Comparison of ENCODE assay signal across 20 mouse cellular contexts in the genomic region with DNA sequence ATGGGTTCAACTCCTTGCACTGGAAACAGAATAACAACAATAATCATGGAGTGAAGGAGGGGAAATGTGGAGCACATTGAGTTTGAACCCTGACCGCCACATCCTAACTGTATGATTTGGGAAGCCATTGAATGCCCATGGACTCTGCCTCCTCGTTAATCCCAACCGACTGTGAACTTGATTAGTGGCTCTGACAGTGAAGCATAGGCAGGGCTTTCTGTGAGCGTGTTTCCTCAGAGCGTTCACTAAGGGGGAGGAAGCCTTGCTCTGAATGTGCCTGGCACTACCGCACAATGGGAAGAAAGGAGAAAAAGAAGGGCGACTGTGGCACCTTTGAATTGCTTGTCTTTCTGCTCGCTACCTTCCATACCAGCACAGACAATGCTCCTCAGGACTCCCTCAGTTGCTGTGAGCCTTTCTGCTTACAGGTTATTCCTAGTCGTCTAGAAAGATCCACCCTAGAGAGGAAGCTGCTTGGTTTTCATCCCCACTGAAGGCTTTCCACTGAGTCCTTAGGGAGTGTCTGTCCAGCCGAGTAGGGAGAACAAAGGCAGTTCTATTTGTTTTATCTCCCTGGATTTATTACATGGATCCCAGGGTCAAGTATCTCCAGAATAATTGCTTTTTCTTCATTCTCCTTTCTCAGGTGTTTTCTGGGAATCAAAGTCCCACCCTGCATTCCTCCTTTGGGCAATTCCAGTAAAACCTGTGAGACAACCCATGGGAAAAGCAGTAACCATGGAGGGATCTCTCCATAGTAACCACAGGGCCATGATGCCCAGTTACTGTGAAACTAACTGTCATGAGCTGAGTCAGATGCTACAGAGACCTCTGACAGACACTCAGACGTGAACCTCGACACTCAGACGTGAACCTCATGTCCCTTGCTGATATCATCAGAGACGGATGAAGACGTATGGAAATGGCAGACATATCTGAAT. TPM values are rescaled to one million over a fixed set of nuclear protein-coding genes. Genes with fewer than 3 reads are reported as not detected.
"Had no signal": no experiment of that assay in that cellular context is flagged by ENCODE, and none has a peak within 500 bp of the region (broad histone marks: within the 10 kb centered on the region; RNA-seq: fewer than 3 reads in every experiment).

No protein-coding gene starts in this region.

- H3K9ac ChIP-seq: limb, embryonic 13.5 days; liver, embryonic 13.5 days; midbrain, embryonic 12.5 days; midbrain, embryonic 15.5 days; stomach, embryonic 15.5 days had no signal

- H3K27me3 ChIP-seq: limb, embryonic 13.5 days; liver, embryonic 13.5 days; midbrain, embryonic 12.5 days; midbrain, embryonic 15.5 days; stomach, embryonic 15.5 days had no signal

- H3K36me3 ChIP-seq: liver, embryonic 13.5 days; stomach, embryonic 15.5 days had no signal

- H3K4me1 ChIP-seq: limb, embryonic 10.5 days; limb, embryonic 13.5 days; liver, embryonic 13.5 days; midbrain, embryonic 12.5 days; stomach, embryonic 15.5 days had no signal

- H3K4me2 ChIP-seq: limb, embryonic 13.5 days; liver, embryonic 13.5 days; midbrain, embryonic 12.5 days; midbrain, embryonic 15.5 days; stomach, embryonic 15.5 days had no signal

- H3K9me3 ChIP-seq: limb, embryonic 10.5 days; limb, embryonic 13.5 days; liver, embryonic 13.5 days; midbrain, embryonic 12.5 days; midbrain, embryonic 15.5 days; stomach, embryonic 15.5 days had no signal

- DNase-seq: kidney, adult 11 months; kidney, adult 8-10 months; kidney, postnatal 25 days; layer of hippocampus, adult 9-11 months; liver; liver, embryonic 13.5 days; lung, adult 2 months; lung, postnatal 14 days; lung, postnatal 4 days; retina, postnatal 1 day; right cerebral cortex, postnatal 25 days; spleen, adult 18-20 months; thymus, postnatal 25 days had no signal

- ATAC-seq: midbrain, embryonic 15.5 days had no signal

- H3K4me3 ChIP-seq: limb, embryonic 10.5 days; limb, embryonic 13.5 days; liver, embryonic 13.5 days; midbrain, embryonic 12.5 days; midbrain, embryonic 15.5 days; stomach, embryonic 15.5 days had no signal

- H3K27ac ChIP-seq: kidney, postnatal 0 days; limb, embryonic 10.5 days; limb, embryonic 13.5 days; liver, embryonic 13.5 days; midbrain, embryonic 12.5 days; midbrain, embryonic 15.5 days; stomach, embryonic 15.5 days had no signal

RNA-seq across cellular contexts. Expression of a gene that starts 21.0 kb away (rescaled TPM):
- total RNA-seq: megakaryocyte, adult 5-6 weeks had no signal
